Mouse (Mus musculus): ENCODE results near the gene Bcl11a. TPM values are rescaled to one million over a fixed set of nuclear protein-coding genes. Genes with fewer than 3 reads are reported as not detected.

Gene Bcl11a
- total RNA-seq, 1 experiment from 2014 or later = 92.3 TPM

GRCm38 (mm10) chr11:24146437-24146836, 68.6 kb downstream of the Bcl11a start:
- ATAC-seq (replicated peaks; ENCODE audit: low read depth, poor library complexity, severe bottlenecking) = no peak

- ATAC-seq (replicated peaks; ENCODE audit: low read depth, poor library complexity, severe bottlenecking) = no peak
These were observed 69.8 kb downstream of the Bcl11a start for GRCm38 (mm10) chr11:24147698-24148097.

GRCm38 (mm10) chr11:24148545-24148944, 70.7 kb downstream of the Bcl11a start:
- ATAC-seq (replicated peaks; ENCODE audit: low read depth, poor library complexity, severe bottlenecking) = no peak

GRCm38 (mm10) chr11:24149462-24150220, 71.8 kb downstream of the Bcl11a start:
- peak; percentile 30; the same call in 1 of the 2 replicates for ATAC-seq (replicated peaks; ENCODE audit: low read depth, poor library complexity, severe bottlenecking)

- ATAC-seq (replicated peaks; ENCODE audit: low read depth, poor library complexity, severe bottlenecking) = no peak
These were observed 74.4 kb downstream of the Bcl11a start for GRCm38 (mm10) chr11:24152076-24152784.

GRCm38 (mm10) chr11:24153049-24153448, 75.2 kb downstream of the Bcl11a start:
- ATAC-seq (replicated peaks; ENCODE audit: low read depth, poor library complexity, severe bottlenecking) = no peak

GRCm38 (mm10) chr11:24158026-24158425, 80.2 kb downstream of the Bcl11a start:
- peak; percentile 45 for ATAC-seq (replicated peaks; ENCODE audit: low read depth, poor library complexity, severe bottlenecking)

GRCm38 (mm10) chr11:24159656-24160055, 81.8 kb downstream of the Bcl11a start:
- ATAC-seq (replicated peaks; ENCODE audit: low read depth, poor library complexity, severe bottlenecking) = no peak

- ATAC-seq (replicated peaks; ENCODE audit: low read depth, poor library complexity, severe bottlenecking) = no peak
These were observed 83.6 kb downstream of the Bcl11a start for GRCm38 (mm10) chr11:24161458-24161857.

- ATAC-seq (replicated peaks; ENCODE audit: low read depth, poor library complexity, severe bottlenecking) = peak; percentile 31
These were observed 84.2 kb downstream of the Bcl11a start for GRCm38 (mm10) chr11:24162056-24162455.

- ATAC-seq (replicated peaks; ENCODE audit: low read depth, poor library complexity, severe bottlenecking) = no peak
These were observed 85.2 kb downstream of the Bcl11a start for GRCm38 (mm10) chr11:24163072-24163471.

GRCm38 (mm10) chr11:24164065-24164464, 86.2 kb downstream of the Bcl11a start:
- ATAC-seq (replicated peaks; ENCODE audit: low read depth, poor library complexity, severe bottlenecking) = no peak

- no peak for ATAC-seq (replicated peaks; ENCODE audit: low read depth, poor library complexity, severe bottlenecking)
These were observed 93.9 kb downstream of the Bcl11a start for GRCm38 (mm10) chr11:24171675-24172285.

- ATAC-seq (replicated peaks; ENCODE audit: low read depth, poor library complexity, severe bottlenecking) = no peak
These were observed 94.7 kb downstream of the Bcl11a start for GRCm38 (mm10) chr11:24172585-24172984.

- ATAC-seq (replicated peaks; ENCODE audit: low read depth, poor library complexity, severe bottlenecking) = no peak
These were observed 96.4 kb downstream of the Bcl11a start for GRCm38 (mm10) chr11:24174161-24174792.

- ATAC-seq (replicated peaks; ENCODE audit: low read depth, poor library complexity, severe bottlenecking) = no peak
These were observed 99.6 kb downstream of the Bcl11a start for GRCm38 (mm10) chr11:24177458-24177857.

- no peak for ATAC-seq (replicated peaks; ENCODE audit: low read depth, poor library complexity, severe bottlenecking)
These were observed 101.1 kb downstream of the Bcl11a start for GRCm38 (mm10) chr11:24178823-24179476.

GRCm38 (mm10) chr11:24180040-24180439, 102.2 kb downstream of the Bcl11a start:
- ATAC-seq (replicated peaks; ENCODE audit: low read depth, poor library complexity, severe bottlenecking) = no peak

GRCm38 (mm10) chr11:24183501-24183900, 105.6 kb downstream of the Bcl11a start:
- ATAC-seq (replicated peaks; ENCODE audit: low read depth, poor library complexity, severe bottlenecking) = no peak

GRCm38 (mm10) chr11:24184932-24185331, 107.1 kb downstream of the Bcl11a start:
- ATAC-seq (replicated peaks; ENCODE audit: low read depth, poor library complexity, severe bottlenecking) = peak; percentile 98

Measured in common myeloid progenitor, adult 5-6 weeks (primary cell).